Mouse (Mus musculus) E14TG2a.4 (cell line): ENCODE data around the gene Rasgrf2.

ENCODE experiments used
- CTCF ChIP-seq: conservative IDR thresholded peaks from 2 replicates; pipeline ENCODE4 v1.5.1; 2014; ENCODE audit warnings: low read length
- NANOG ChIP-seq: IDR thresholded peaks from 2 replicates; pipeline ENCODE4 v1.6.1; 2014; ENCODE audit warnings: borderline replicate concordance, low read length, mixed read lengths
- POU5F1 ChIP-seq: IDR thresholded peaks from 2 replicates; pipeline ENCODE4 v1.6.1; 2014; ENCODE audit warnings: low read length, borderline replicate concordance

GRCm38 (mm10) chr13:91911652-91912051 is 219.8 kb downstream of the Rasgrf2 start:
- TF ChIP-seq CTCF: no peak
- TF ChIP-seq NANOG: no peak
- no peak for TF ChIP-seq POU5F1
